16 mouse cellular contexts compared by ENCODE assay signal in the genomic region with DNA sequence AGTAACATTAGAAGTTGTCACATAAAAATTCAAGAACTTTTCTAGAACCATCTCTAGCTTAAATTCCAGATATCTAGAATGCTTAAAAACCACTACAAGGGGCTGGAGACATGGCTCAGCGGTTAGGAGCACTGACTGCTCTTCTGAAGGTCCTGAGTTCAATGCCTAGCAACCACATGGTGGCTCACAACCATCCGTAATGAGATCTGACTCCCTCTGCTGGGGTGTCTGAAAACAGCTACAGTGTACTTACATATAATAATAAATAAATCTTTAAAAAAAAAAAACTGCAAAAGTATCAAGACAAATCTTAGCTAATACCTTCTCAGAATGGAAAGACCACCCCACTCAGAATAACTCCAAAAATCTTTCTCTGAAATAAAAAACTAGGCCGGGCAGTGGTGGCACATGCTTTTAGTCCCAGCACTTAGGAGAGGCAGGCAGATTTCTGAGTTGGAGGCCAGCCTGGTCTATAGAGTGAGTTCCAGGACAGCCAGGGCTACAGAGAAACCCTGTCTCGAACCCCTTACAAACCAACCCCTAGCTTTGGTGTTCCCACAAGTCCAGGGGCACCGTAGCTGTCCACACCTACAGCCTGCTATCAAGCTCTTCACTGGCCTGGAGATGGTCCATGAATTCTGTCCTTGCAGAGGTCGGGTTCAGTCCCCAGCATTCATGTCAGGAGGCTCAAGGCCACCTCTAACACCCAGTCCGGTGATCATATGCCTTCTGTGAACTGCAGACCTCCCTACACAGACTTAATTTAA. TPM values are rescaled to one million over a fixed set of nuclear protein-coding genes. Genes with fewer than 3 reads are reported as not detected.
A peak's percentile ranks its signal among the peaks of the same experiment; 100 is the strongest.
DNase-seq lines count a peak whose midpoint lies in the region; ATAC-seq and TF ChIP-seq lines count a peak whose summit lies in the region.
"Had no signal": no experiment of that assay in that cellular context is flagged by ENCODE, and none has a peak within 500 bp of the region (broad histone marks: within the 10 kb centered on the region; RNA-seq: fewer than 3 reads in every experiment).

No protein-coding gene starts in this region.

- no peak overlapping the region for H3K27ac ChIP-seq in left cerebral cortex, adult 2 months
- H3K27ac ChIP-seq: embryonic facial prominence, embryonic 13.5 days had no signal

- H3K27me3 ChIP-seq in Patski = no peaks in the 10 kb centered on the region
- H3K27me3 ChIP-seq: embryonic facial prominence, embryonic 13.5 days had no signal

- H3K4me3 ChIP-seq in left cerebral cortex, adult 2 months = no peak overlapping the region
- H3K4me3 ChIP-seq: embryonic facial prominence, embryonic 13.5 days had no signal

- peak; percentile 10 for DNase-seq in adrenal gland, adult 2 months
- DNase-seq in adrenal gland, adult (ENCODE audit: inconsistent age in 2 of 2, low spot score in 1 of 2) = no peak
- DNase-seq in left cerebral cortex, adult 2 months (ENCODE audit: extremely low spot score in 1 of 2, low spot score in 2 of 2) = no peak
- no peak for DNase-seq in left cerebral cortex, postnatal 4 days
- DNase-seq in 3T3-L1 (ENCODE audit: low read depth, low spot score) (peak; percentile 57), Patski (ENCODE audit: low read depth, low spot score) (no peak)
- DNase-seq in spleen, adult 12 weeks (ENCODE audit: low spot score) = no peak
- DNase-seq in thymus, postnatal 36 days = no peak
- DNase-seq: adrenal gland, postnatal 14 days; cerebellum, adult 2 months; kidney, postnatal 4 days; lung, postnatal 10 days; right cerebral cortex, adult 18-20 months had no signal

- in situ Hi-C loops in Patski (cut with MboI; ENCODE audit: low pct_unique_long_range_greater_than_20kb) = loop anchor here (10.0 kb wide), 1 partner anchor 740 kb away; no protein-coding TSS in a partner anchor

- intact Hi-C loops in left cerebral cortex, adult 2 months (cut with DNase I) = no loop called here
- intact Hi-C loops in left cerebral cortex, postnatal 4 days (cut with DNase I) = no loop called here

- no peak for ATAC-seq in Patski
- ATAC-seq: intestine, embryonic 16.5 days had no signal

- peak; percentile 22 for TF ChIP-seq CTCF in left cerebral cortex, adult 2 months (IDR thresholded peaks at IDR 0.05)
- peak; percentile 51 for TF ChIP-seq CTCF in Patski (IDR thresholded peaks at IDR 0.05)

- POLR2A ChIA-PET in Patski (lab: Charles Lee) = no interaction called here

- CTCF ChIA-PET in Patski (lab: Charles Lee) = no interaction called here

RNA-seq across cellular contexts. Expression of gene Snhg11, which starts 20.9 kb away (rescaled TPM):
- 1 to 10 TPM; 8.8 to 9.8 TPM for total RNA-seq in adrenal gland, adult 2 months (2021)
- polyA plus RNA-seq in adrenal gland, adult 2 months (2012; rRNA removed) = 8.7 and 11.2 TPM in 2 replicates
- total RNA-seq in left cerebral cortex, adult 2 months (2021) = 100 to 1,000 TPM; 812 to 868 TPM
- total RNA-seq in left cerebral cortex, postnatal 4 days (2021) = 100 to 1,000 TPM; 275 to 360 TPM
- not detected for polyA plus RNA-seq in Patski (2021)
- polyA plus RNA-seq: G1E had no signal

RNA-seq across cellular contexts. Expression of gene Lbp, which starts 48.2 kb away (rescaled TPM):
- total RNA-seq in adrenal gland, adult 2 months (2021) = 10 to 100 TPM; 22.0 to 24.6 TPM
- 25.4 and 36.7 TPM in 2 replicates for polyA plus RNA-seq in adrenal gland, adult 2 months (2012; rRNA removed)
- total RNA-seq in left cerebral cortex, adult 2 months (2021) = 1 to 10 TPM; 1.2 to 2.4 TPM
- 1 to 10 TPM; 1.4 to 2.0 TPM for total RNA-seq in left cerebral cortex, postnatal 4 days (2021)
- polyA plus RNA-seq in Patski (2021) = 75.1 TPM
- total RNA-seq: G1E had no signal
- polyA plus RNA-seq: G1E had no signal

RNA-seq across cellular contexts. Expression of gene Ralgapb, which starts 55.1 kb away (rescaled TPM):
- total RNA-seq in adrenal gland, adult 2 months (2021) = 10 to 100 TPM; 68.4 to 70.7 TPM
- polyA plus RNA-seq in adrenal gland, adult 2 months (2012; rRNA removed) = 19.5 and 21.4 TPM in 2 replicates
- total RNA-seq in left cerebral cortex, adult 2 months (2021) = 100 to 1,000 TPM; 114 to 115 TPM
- 10 to 100 TPM; 72.5 to 78.0 TPM for total RNA-seq in left cerebral cortex, postnatal 4 days (2021)
- polyA plus RNA-seq in Patski (2021) = 46.2 TPM

Comparison
In these comparisons a context has a peak if more than half of its experiments do, and no peak if none do; other contexts are left out.
1. DNase-seq: peak in adrenal gland, adult 2 months (single experiment) and 3T3-L1 (single experiment); none in adrenal gland, adult (0 of 2), left cerebral cortex, adult 2 months (0 of 2), left cerebral cortex, postnatal 4 days (single experiment), Patski (single experiment), spleen, adult 12 weeks (single experiment) and thymus, postnatal 36 days (0 of 2).
2. RNA of gene Snhg11, which starts 20.9 kb away (total RNA-seq): 812 to 868 TPM in left cerebral cortex, adult 2 months and 275 to 360 TPM in left cerebral cortex, postnatal 4 days; 8.8 to 9.8 TPM in adrenal gland, adult 2 months; every median in the first group is over 10 times any median in the second.
3. RNA of gene Lbp, which starts 48.2 kb away (total RNA-seq): 22.0 to 24.6 TPM in adrenal gland, adult 2 months; 1.2 to 2.4 TPM in left cerebral cortex, adult 2 months and 1.4 to 2.0 TPM in left cerebral cortex, postnatal 4 days; every median in the first group is over 4 times any median in the second.